Mouse (Mus musculus): Measurements from ENCODE around the gene Ascl5.

DNA sequence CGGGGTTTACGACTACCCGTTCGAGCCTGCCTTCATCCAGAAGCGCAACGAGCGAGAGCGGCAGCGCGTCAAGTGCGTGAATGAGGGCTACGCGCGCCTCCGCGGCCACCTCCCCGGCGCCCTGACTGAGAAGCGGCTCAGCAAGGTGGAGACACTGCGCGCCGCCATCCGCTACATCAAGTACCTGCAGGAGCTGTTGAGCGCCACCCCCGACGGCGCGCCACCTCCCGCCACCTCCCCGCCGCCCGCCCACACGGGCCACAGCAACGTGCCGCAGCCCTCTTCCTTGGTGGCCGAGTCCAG, 360 bp downstream of the Ascl5 start:
- TF ChIP-seq CTCF (IDR thresholded peaks at IDR 0.05; ENCODE audit: control insufficient read depth, insufficient read depth, low read length): no peak
- TF ChIP-seq POLR2A (IDR thresholded peaks at IDR 0.05; ENCODE audit: borderline replicate concordance, control insufficient read depth, low read depth, low read length): no peak
